Comparison of ENCODE assay signal across 11 mouse cellular contexts in genomic region chr1:172129108-172129507, GRCm38 (mm10). TPM values are rescaled to one million over a fixed set of nuclear protein-coding genes. Genes with fewer than 3 reads are reported as not detected.
DNase-seq lines count a peak whose midpoint lies in the region; ATAC-seq lines count a peak whose summit lies in the region.
"Had no signal": no experiment of that assay in that cellular context is flagged by ENCODE, and none has a peak within 500 bp of the region (broad histone marks: within the 10 kb centered on the region; RNA-seq: fewer than 3 reads in every experiment).

No protein-coding gene starts in this region.

- intact Hi-C loops in left cerebral cortex, postnatal 25 days (cut with DNase I): loop anchor here (5.0 kb wide), 1 partner anchor 82 kb away; no protein-coding TSS in a partner anchor

- H3K27me3 ChIP-seq in forebrain, embryonic 11.5 days (ENCODE audit: control insufficient read depth, insufficient read depth, low read length): no peaks in the 10 kb centered on the region
- H3K27me3 ChIP-seq: hindbrain, embryonic 15.5 days; limb, embryonic 15.5 days; neural tube, embryonic 12.5 days had no signal

- no peak overlapping the region for H3K27ac ChIP-seq in forebrain, embryonic 11.5 days (ENCODE audit: low read depth, low read length)
- H3K27ac ChIP-seq: hindbrain, embryonic 15.5 days; limb, embryonic 15.5 days; neural tube, embryonic 12.5 days had no signal

- H3K9me3 ChIP-seq in forebrain, embryonic 11.5 days (ENCODE audit: control insufficient read depth, low read length): no peaks in the 10 kb centered on the region
- H3K9me3 ChIP-seq: hindbrain, embryonic 15.5 days; limb, embryonic 15.5 days; neural tube, embryonic 12.5 days had no signal

- 78% methylated on average over 2 of the region's 2 CpGs for WGBS in forebrain, embryonic 11.5 days

- no peak overlapping the region for H3K4me2 ChIP-seq in forebrain, embryonic 11.5 days (ENCODE audit: low read depth, low read length, severe bottlenecking)
- H3K4me2 ChIP-seq: hindbrain, embryonic 15.5 days; limb, embryonic 15.5 days; neural tube, embryonic 12.5 days had no signal

- no peak overlapping the region for H3K4me3 ChIP-seq in forebrain, embryonic 11.5 days (ENCODE audit: low read depth, low read length)
- H3K4me3 ChIP-seq: hindbrain, embryonic 15.5 days; limb, embryonic 15.5 days; neural tube, embryonic 12.5 days had no signal

- peaks cover 4% of the 10 kb centered on the region; the same call in 1 of the 2 replicates for H3K4me1 ChIP-seq in forebrain, embryonic 11.5 days (replicated peaks; ENCODE audit: control insufficient read depth, insufficient read depth, low read length)

- no peak overlapping the region for H3K9ac ChIP-seq in forebrain, embryonic 11.5 days (ENCODE audit: low read length)
- H3K9ac ChIP-seq: hindbrain, embryonic 15.5 days; limb, embryonic 15.5 days; neural tube, embryonic 12.5 days had no signal

- peaks cover 21% of the 10 kb centered on the region; the same call in 1 of the 2 replicates for H3K36me3 ChIP-seq in forebrain, embryonic 11.5 days (ENCODE audit: control insufficient read depth, insufficient read depth, low read length)

- no peak for DNase-seq in frontal cortex, postnatal 10 days (ENCODE audit: low spot score in 2 of 2)
- peak; percentile 42 to 52 for DNase-seq in left cerebral cortex, postnatal 25 days (ENCODE audit: low spot score in 2 of 2)
- DNase-seq in left cerebral cortex, adult 11 months (ENCODE audit: low spot score): no peak
- DNase-seq in MN1 (ENCODE audit: low spot score): peak; percentile 65
- peak; percentile 30 to 35 for DNase-seq in lung, postnatal 4 days
- no peak for DNase-seq in forebrain, embryonic 11.5 days (ENCODE audit: low spot score)

- ATAC-seq in frontal cortex, adult (ENCODE audit: low TSS enrichment): peak; percentile 49
- ATAC-seq in granulocyte monocyte progenitor cell, adult 5-6 weeks (replicated peaks; ENCODE audit: poor library complexity, severe bottlenecking): no peak
- no peak for ATAC-seq in forebrain, embryonic 11.5 days (replicated peaks; ENCODE audit: low FRiP score)

RNA-seq across cellular contexts. Expression of gene Pex19, which starts 2.6 kb away (rescaled TPM):
- total RNA-seq in left cerebral cortex, postnatal 25 days (2021): 10 to 100 TPM; 95.2 to 97.2 TPM
- 28.3 and 40.3 TPM in 2 replicates for total RNA-seq in granulocyte monocyte progenitor cell, adult 5-6 weeks (2014; fragmentation: Nextera tagmentation)
- 35.8 and 47.3 TPM in 2 replicates for total RNA-seq in granulocyte monocyte progenitor cell, adult 5-6 weeks (2017)
- polyA plus RNA-seq in forebrain, embryonic 11.5 days (2014; fragmentation: Nextera tagmentation; extraction: Ambion mirVana): 146 and 150 TPM in 2 replicates

RNA-seq across cellular contexts. Expression of gene Dcaf8, which starts 18.8 kb away (rescaled TPM):
- 100 to 1,000 TPM; 105 to 108 TPM for total RNA-seq in left cerebral cortex, postnatal 25 days (2021)
- total RNA-seq in granulocyte monocyte progenitor cell, adult 5-6 weeks (2014; fragmentation: Nextera tagmentation): 68.0 and 76.2 TPM in 2 replicates
- 107 and 114 TPM in 2 replicates for total RNA-seq in granulocyte monocyte progenitor cell, adult 5-6 weeks (2017)
- polyA plus RNA-seq in forebrain, embryonic 11.5 days (2014; fragmentation: Nextera tagmentation; extraction: Ambion mirVana): 116 and 118 TPM in 2 replicates

RNA-seq across cellular contexts. Expression of gene Ncstn, which starts 46.5 kb away (rescaled TPM):
- 10 to 100 TPM; 68.3 to 70.8 TPM for total RNA-seq in left cerebral cortex, postnatal 25 days (2021)
- 63.1 and 77.4 TPM in 2 replicates for total RNA-seq in granulocyte monocyte progenitor cell, adult 5-6 weeks (2014; fragmentation: Nextera tagmentation)
- 29.3 and 38.9 TPM in 2 replicates for total RNA-seq in granulocyte monocyte progenitor cell, adult 5-6 weeks (2017)
- 107 and 117 TPM in 2 replicates for polyA plus RNA-seq in forebrain, embryonic 11.5 days (2014; fragmentation: Nextera tagmentation; extraction: Ambion mirVana)

RNA-seq across cellular contexts. Expression of gene Copa, which starts 46.8 kb away (rescaled TPM):
- 100 to 1,000 TPM; 146 to 154 TPM for total RNA-seq in left cerebral cortex, postnatal 25 days (2021)
- total RNA-seq in granulocyte monocyte progenitor cell, adult 5-6 weeks (2014; fragmentation: Nextera tagmentation): 183 and 188 TPM in 2 replicates
- 175 and 184 TPM in 2 replicates for total RNA-seq in granulocyte monocyte progenitor cell, adult 5-6 weeks (2017)
- 182 and 187 TPM in 2 replicates for polyA plus RNA-seq in forebrain, embryonic 11.5 days (2014; fragmentation: Nextera tagmentation; extraction: Ambion mirVana)

Comparison
In these comparisons a context has a peak if more than half of its experiments do, and no peak if none do; other contexts are left out.
1. DNase-seq: peak in left cerebral cortex, postnatal 25 days (2 of 2), MN1 (single experiment) and lung, postnatal 4 days (2 of 2); none in frontal cortex, postnatal 10 days (0 of 2), left cerebral cortex, adult 11 months (single experiment) and forebrain, embryonic 11.5 days (single experiment).